Mouse (Mus musculus) ES-Bruce4 (cell line): ENCODE results near the gene Krt82.

Experiments
- CTCF ChIP-seq: IDR thresholded peaks from one replicate; pipeline ENCODE4 v1.8.1; 2011; ENCODE audit warnings: low read depth, low read length
- EP300 ChIP-seq: IDR thresholded peaks from 2 replicates; pipeline ENCODE4 v1.6.1; 2011; ENCODE audit warnings: low read depth, low read length; ENCODE audit not compliant: insufficient read depth
- POLR2A ChIP-seq: IDR thresholded peaks from one replicate; pipeline ENCODE4 v1.8.1; 2011; ENCODE audit warnings: low read length; ENCODE audit not compliant: insufficient read depth

DNA sequence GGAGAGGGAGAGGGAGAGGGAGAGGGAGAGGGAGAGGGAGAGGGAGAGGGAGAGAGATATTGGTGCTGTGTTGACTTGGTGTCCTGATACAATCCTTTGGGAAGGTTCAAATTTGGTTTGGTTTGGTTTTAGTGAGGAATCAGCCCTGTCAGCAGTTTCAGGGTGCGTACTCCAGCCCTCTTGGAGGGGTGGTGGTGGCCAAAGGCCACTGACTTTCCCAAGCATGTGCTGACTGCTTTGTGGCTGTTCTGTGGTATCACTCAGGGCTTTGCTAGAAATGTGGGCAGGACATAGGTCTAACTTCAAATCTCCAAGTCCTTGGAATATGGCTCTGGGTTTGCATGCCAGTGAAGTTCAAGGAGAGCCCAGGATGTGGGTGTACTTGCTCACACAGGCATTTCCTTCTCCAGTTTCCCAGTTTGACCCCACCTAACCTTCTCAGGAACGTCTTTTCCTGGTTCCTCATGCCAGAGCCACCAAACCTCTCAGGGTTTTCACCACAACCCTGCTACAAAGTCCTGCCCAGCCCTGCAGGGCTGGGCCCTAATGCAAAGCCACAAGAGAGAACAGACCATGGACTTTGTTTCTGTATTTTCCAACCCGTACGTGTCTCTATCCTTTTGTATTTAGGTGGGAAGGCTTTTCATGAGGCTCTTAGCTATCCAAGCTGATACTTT is 27.8 kb downstream of the Krt82 start:
- TF ChIP-seq CTCF = no peak
- no peak for TF ChIP-seq POLR2A
- TF ChIP-seq EP300 = no peak
